8 mouse cellular contexts compared by ENCODE assay signal in the genomic region with DNA sequence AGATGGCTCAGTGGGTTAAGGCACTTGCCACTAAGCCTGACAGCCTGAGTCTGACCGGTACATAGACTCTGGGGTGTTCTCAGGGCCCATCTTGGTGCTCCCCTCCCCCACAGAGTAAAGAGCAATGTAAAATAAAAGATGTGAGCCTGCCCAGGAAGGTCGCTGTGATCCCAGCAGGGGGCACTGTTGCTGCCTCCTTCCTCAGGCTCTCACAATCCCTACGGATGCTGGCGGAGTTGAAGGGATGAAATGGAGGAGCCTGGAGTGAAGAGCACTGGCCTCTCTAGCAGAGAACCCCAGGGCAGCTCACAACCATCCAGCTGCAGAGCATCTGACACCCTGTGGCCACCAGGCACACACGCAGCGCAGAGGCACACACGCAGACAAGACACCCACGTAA. TPM values are rescaled to one million over a fixed set of nuclear protein-coding genes. Genes with fewer than 3 reads are reported as not detected.
DNase-seq lines count a peak whose midpoint lies in the region; ATAC-seq and TF ChIP-seq lines count a peak whose summit lies in the region.

No protein-coding gene starts in this region.

- H3K27me3 ChIP-seq in G1E (ENCODE audit: insufficient read depth, low read length): peaks cover 18% of the 10 kb centered on the region; the same call in 1 of the 2 replicates

- peak; percentile 72 for TF ChIP-seq CTCF in layer of hippocampus, adult 2 months (conservative IDR thresholded peaks at IDR 0.05)
- peak; percentile 6; the same call in 1 of the 2 replicates for TF ChIP-seq CTCF in G1E (IDR thresholded peaks at IDR 0.05; ENCODE audit: low read depth, low read length)
- peak; percentile 64 for TF ChIP-seq CTCF in cortical plate, adult 2 months (IDR thresholded peaks at IDR 0.05; ENCODE audit: extremely low read depth, insufficient read depth, low read length)

- H3K27ac ChIP-seq in layer of hippocampus, adult 2 months: no peak overlapping the region
- H3K27ac ChIP-seq in cortical plate, adult 2 months (ENCODE audit: insufficient read depth, low read length): no peak overlapping the region

- no peak for TF ChIP-seq POLR2A in cortical plate, adult 2 months (IDR thresholded peaks at IDR 0.05; ENCODE audit: extremely low read depth, insufficient read depth, low read length)

- no peak for DNase-seq in layer of hippocampus, adult 2 months (ENCODE audit: low spot score in 2 of 2)
- no peak for DNase-seq in layer of hippocampus, postnatal 14 days (ENCODE audit: low spot score in 2 of 2)
- no peak for DNase-seq in G1E (ENCODE audit: low spot score)
- peak; percentile 21 for DNase-seq in kidney, postnatal 14 days
- peak; percentile 74 for DNase-seq in retina, postnatal 1 day
- no peak for DNase-seq in thymus, postnatal 36 days
- no peak for DNase-seq in spleen, postnatal 4 days (ENCODE audit: low spot score in 2 of 2)

- no peaks in the 10 kb centered on the region for H3K36me3 ChIP-seq in G1E (replicated peaks)

- no peak overlapping the region for H3K4me3 ChIP-seq in layer of hippocampus, adult 2 months
- no peak overlapping the region for H3K4me3 ChIP-seq in G1E (ENCODE audit: low read depth, low read length)
- no peak overlapping the region for H3K4me3 ChIP-seq in cortical plate, adult 2 months (ENCODE audit: insufficient read depth, low read length)

- H3K4me1 ChIP-seq in G1E (ENCODE audit: insufficient read depth, low read depth, low read length): no peaks in the 10 kb centered on the region
- no peaks in the 10 kb centered on the region for H3K4me1 ChIP-seq in cortical plate, adult 2 months (ENCODE audit: control insufficient read depth, insufficient read depth, low read length)

- no peaks in the 10 kb centered on the region for H3K9me3 ChIP-seq in G1E (replicated peaks)

- no peak for ATAC-seq in G1E (ENCODE audit: extremely low read depth, insufficient number of reproducible peaks, low FRiP score, poor library complexity, severe bottlenecking)

RNA-seq across cellular contexts. Expression of gene Limk1, which starts 19.9 kb away (rescaled TPM):
- total RNA-seq in layer of hippocampus, adult 2 months (2021): 10 to 100 TPM; 39.9 to 40.5 TPM
- 10 to 100 TPM; 50.9 to 54.6 TPM for total RNA-seq in layer of hippocampus, postnatal 14 days (2021)
- total RNA-seq in G1E (2014; fragmentation: Nextera tagmentation) (1.3 and 1.4 TPM in 2 replicates), G1E (2017) (1.3 and 1.5 TPM in 2 replicates)
- polyA plus RNA-seq in G1E (2012): 1.5 and 1.7 TPM in 2 replicates
- 49.9 and 53.1 TPM in 2 replicates for polyA plus RNA-seq in cortical plate, adult 2 months (2012; rRNA removed)

RNA-seq across cellular contexts. Expression of gene Eif4h, which starts 29.2 kb away (rescaled TPM):
- total RNA-seq in layer of hippocampus, adult 2 months (2021): 100 to 1,000 TPM; 298 to 323 TPM
- 100 to 1,000 TPM; 286 to 291 TPM for total RNA-seq in layer of hippocampus, postnatal 14 days (2021)
- total RNA-seq in G1E (2014; fragmentation: Nextera tagmentation) (326 and 375 TPM in 2 replicates), G1E (2017) (258 and 290 TPM in 2 replicates)
- 367 TPM in 2 replicates for polyA plus RNA-seq in G1E (2012)
- polyA plus RNA-seq in cortical plate, adult 2 months (2012; rRNA removed): 360 and 369 TPM in 2 replicates

RNA-seq across cellular contexts. Expression of gene Lat2, which starts 53.7 kb away (rescaled TPM):
- 1 to 10 TPM; 2.2 to 3.0 TPM for total RNA-seq in layer of hippocampus, adult 2 months (2021)
- 1 to 10 TPM; 1.4 to 2.8 TPM for total RNA-seq in layer of hippocampus, postnatal 14 days (2021)
- total RNA-seq in G1E (2014; fragmentation: Nextera tagmentation) (1.5 TPM in 1 of 2 replicates, not detected in the other), G1E (2017) (12.8 and 15.0 TPM in 2 replicates)
- 0.28 TPM in 1 of 2 replicates, not detected in the other for polyA plus RNA-seq in G1E (2012)
- 4.9 and 5.4 TPM in 2 replicates for polyA plus RNA-seq in cortical plate, adult 2 months (2012; rRNA removed)

Comparison
In these comparisons a context has a peak if more than half of its experiments do, and no peak if none do; other contexts are left out.
1. DNase-seq: peak in kidney, postnatal 14 days (single experiment) and retina, postnatal 1 day (single experiment); none in layer of hippocampus, adult 2 months (0 of 2), layer of hippocampus, postnatal 14 days (0 of 2), G1E (single experiment), thymus, postnatal 36 days (0 of 2) and spleen, postnatal 4 days (0 of 2).
2. CTCF ChIP-seq: peak in every context shown above with its lines; median percentile 72 in layer of hippocampus, adult 2 months; 64 in cortical plate, adult 2 months; 6 in G1E.
3. RNA of gene Limk1, which starts 19.9 kb away (total RNA-seq): 50.9 to 54.6 TPM in layer of hippocampus, postnatal 14 days and 39.9 to 40.5 TPM in layer of hippocampus, adult 2 months; 1.3 to 1.5 TPM in G1E; every median in the first group is over 10 times any median in the second.